28 mouse cellular contexts compared by ENCODE assay signal in genomic region chr8:50004254-50004653, GRCm38 (mm10).
"Had no signal": no experiment of that assay in that cellular context is flagged by ENCODE, and none has a peak within 500 bp of the region (broad histone marks: within the 10 kb centered on the region; RNA-seq: fewer than 3 reads in every experiment).

No protein-coding gene starts in this region.

- H3K4me2 ChIP-seq: embryonic facial prominence, embryonic 12.5 days; embryonic facial prominence, embryonic 13.5 days; embryonic facial prominence, embryonic 15.5 days; forebrain, embryonic 12.5 days; forebrain, embryonic 13.5 days; forebrain, embryonic 15.5 days had no signal

- H3K4me1 ChIP-seq: embryonic facial prominence, embryonic 10.5 days; embryonic facial prominence, embryonic 12.5 days; embryonic facial prominence, embryonic 13.5 days; embryonic facial prominence, embryonic 15.5 days; forebrain, embryonic 12.5 days; forebrain, embryonic 13.5 days; forebrain, embryonic 15.5 days had no signal

- DNase-seq: cerebellum, adult 8-10 months; cerebellum, adult 9-10 months; cerebellum, adult 9-11 months; cerebellum, postnatal 10 days; cerebellum, postnatal 14 days; cerebellum, postnatal 25 days; cerebellum, postnatal 36 days; embryo, embryonic 11 days; forebrain, postnatal 0 days; gastrocnemius, adult 2 months; gastrocnemius, postnatal 10 days; gastrocnemius, postnatal 14 days; gastrocnemius, postnatal 25 days; gastrocnemius, postnatal 36 days; heart, adult 11 months; heart, adult 18-20 months; heart, adult 2 months had no signal

- H3K9ac ChIP-seq: embryonic facial prominence, embryonic 12.5 days; embryonic facial prominence, embryonic 13.5 days; embryonic facial prominence, embryonic 15.5 days; forebrain, embryonic 12.5 days; forebrain, embryonic 13.5 days; forebrain, embryonic 15.5 days; forebrain, postnatal 0 days had no signal

- H3K9me3 ChIP-seq: embryonic facial prominence, embryonic 13.5 days; embryonic facial prominence, embryonic 15.5 days; forebrain, embryonic 12.5 days; forebrain, embryonic 13.5 days; forebrain, embryonic 15.5 days had no signal

- H3K27ac ChIP-seq: embryonic facial prominence, embryonic 10.5 days; embryonic facial prominence, embryonic 12.5 days; embryonic facial prominence, embryonic 13.5 days; embryonic facial prominence, embryonic 15.5 days; forebrain, embryonic 10.5 days; forebrain, embryonic 12.5 days; forebrain, embryonic 13.5 days; forebrain, embryonic 15.5 days; gastrocnemius, adult 2 months; heart, adult 2 months had no signal

- H3K4me3 ChIP-seq: embryonic facial prominence, embryonic 10.5 days; embryonic facial prominence, embryonic 12.5 days; embryonic facial prominence, embryonic 13.5 days; embryonic facial prominence, embryonic 15.5 days; erythroblast, embryonic 14.5 days; forebrain, embryonic 10.5 days; forebrain, embryonic 12.5 days; forebrain, embryonic 13.5 days; forebrain, embryonic 15.5 days; gastrocnemius, adult 2 months; heart, adult 2 months had no signal

- H3K36me3 ChIP-seq: embryonic facial prominence, embryonic 10.5 days; embryonic facial prominence, embryonic 12.5 days; embryonic facial prominence, embryonic 13.5 days; embryonic facial prominence, embryonic 15.5 days; forebrain, embryonic 10.5 days; forebrain, embryonic 12.5 days; forebrain, embryonic 15.5 days had no signal

- ATAC-seq: forebrain, embryonic 13.5 days; forebrain, embryonic 14.5 days; forebrain, embryonic 15.5 days; forebrain, embryonic 16.5 days; forebrain, postnatal 0 days had no signal

- H3K27me3 ChIP-seq: embryonic facial prominence, embryonic 12.5 days; embryonic facial prominence, embryonic 13.5 days; embryonic facial prominence, embryonic 15.5 days; forebrain, embryonic 15.5 days had no signal
